Mouse (Mus musculus): ENCODE measurements around the gene Hunk.

DNA sequence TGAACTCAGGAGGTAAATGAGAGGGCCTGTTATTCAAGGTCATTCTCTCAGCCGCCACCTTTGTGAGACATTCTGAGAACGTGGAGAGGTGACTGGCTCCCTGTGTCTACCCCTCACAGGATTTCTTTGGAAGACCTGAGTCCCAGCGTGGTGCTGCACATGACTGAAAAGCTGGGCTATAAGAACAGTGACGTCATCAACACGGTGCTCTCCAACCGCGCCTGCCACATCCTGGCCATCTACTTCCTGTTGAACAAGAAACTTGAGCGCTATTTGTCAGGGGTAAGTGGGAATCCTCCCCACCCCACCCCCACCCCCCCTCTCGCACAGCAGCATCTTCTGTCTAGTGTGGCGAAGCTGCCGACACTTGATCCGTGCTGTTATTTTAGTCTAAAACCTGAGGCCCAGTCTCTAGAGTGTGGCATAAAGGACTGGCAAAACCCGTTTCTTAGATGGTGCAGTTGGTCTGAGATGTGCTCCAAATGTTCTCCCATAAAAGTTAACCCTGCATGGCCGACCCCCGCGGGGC, 90.0 kb downstream of the Hunk start:
- TF ChIP-seq CTCF (IDR thresholded peaks at IDR 0.05; ENCODE audit: low read depth, low read length) (no peak), EP300 (IDR thresholded peaks at IDR 0.05; ENCODE audit: insufficient read depth, low read depth, low read length) (no peak), POLR2A (IDR thresholded peaks at IDR 0.05; ENCODE audit: insufficient read depth, low read length) (no peak)
